Mouse (Mus musculus): Measurements from ENCODE around the gene Gm20388.

DNA sequence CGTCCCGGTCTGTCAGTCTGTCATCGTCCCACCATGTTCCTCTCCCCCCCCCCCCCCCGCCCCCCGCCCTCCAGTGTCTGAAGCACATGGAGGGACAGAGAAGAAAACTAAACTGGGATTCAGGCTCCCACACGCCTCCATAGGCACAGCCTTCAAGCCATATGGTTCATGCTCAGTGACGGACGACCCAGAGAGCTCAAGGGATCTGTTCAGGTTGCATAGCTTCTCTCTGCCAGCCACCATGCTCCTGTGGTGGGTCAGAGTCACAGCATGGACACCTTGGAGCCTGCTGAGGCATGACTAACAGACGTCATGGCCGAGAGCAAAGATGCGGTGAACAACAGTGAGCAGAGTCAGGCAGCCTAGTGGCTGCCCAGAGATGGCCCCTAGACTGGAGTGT lies 504.8 kb downstream of the Gm20388 start:
- TF ChIP-seq POLR2A (IDR thresholded peaks at IDR 0.05; ENCODE audit: borderline replicate concordance, insufficient read depth, low read length) (no peak), CTCF (IDR thresholded peaks at IDR 0.05; ENCODE audit: borderline replicate concordance, insufficient read depth, low read depth, low read length) (no peak)
